Mouse (Mus musculus) lung, adult 10 weeks (tissue): ENCODE data around the gene Rgs9bp. TPM values are rescaled to one million over a fixed set of nuclear protein-coding genes. Genes with fewer than 3 reads are reported as not detected.

Experiments
- polyA plus RNA-seq: library from polyadenylated mRNA; stranded (reverse); fragments of 350-450 nt; fragmentation: Illumina TruSeq; extraction: RNeasy Lipid Tissue Mini Kit (QIAGEN cat#74804); gene quantifications from one replicate; pipeline ENCODE4 v1.2.3, GENCODE M21; 2014; ENCODE audit warnings: low read depth, low replicate concordance; ENCODE audit not compliant: insufficient read depth

Rgs9bp gene
- polyA plus RNA-seq, result 0.03 TPM

DNA sequence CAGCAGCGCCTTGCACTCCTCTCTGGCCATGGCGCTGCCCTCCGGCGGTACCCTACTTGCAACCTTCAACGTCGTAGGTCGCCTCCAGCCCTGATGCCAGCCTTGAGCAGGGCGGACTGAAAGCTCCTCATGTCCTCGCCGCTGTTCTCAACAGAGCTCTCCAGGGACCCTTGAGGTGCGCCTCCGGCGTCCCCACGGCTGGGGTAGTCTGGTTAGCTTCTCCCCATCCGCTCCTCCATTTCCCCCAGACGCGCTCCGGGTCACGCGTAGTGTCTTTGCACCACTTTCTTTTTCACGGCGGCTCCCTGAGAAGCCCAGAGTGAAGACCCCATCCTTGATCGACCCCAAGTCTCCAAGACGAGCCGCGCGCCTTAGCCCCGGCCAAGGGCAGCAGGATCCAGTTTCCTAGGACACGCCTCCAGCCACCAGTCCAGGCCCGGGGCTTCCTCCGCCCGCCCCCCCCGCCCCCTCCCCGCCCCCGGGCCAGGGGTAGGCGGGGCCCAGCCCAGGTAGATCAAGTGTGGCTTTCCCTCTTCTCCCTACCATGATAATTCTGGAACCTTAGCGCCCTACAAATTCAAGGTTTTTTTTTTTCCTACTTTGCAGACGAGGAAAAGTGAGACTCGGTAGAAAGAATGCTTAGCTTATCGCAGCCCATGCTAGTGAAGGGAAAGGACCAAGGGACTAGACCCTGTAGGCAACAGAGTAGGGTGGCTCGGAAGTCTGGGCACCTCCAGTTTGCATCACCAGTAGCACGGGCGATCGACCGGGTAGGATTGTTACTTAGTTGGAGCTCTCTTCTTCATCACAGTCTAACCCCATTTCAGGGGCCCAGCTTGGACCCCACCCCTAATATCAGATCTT lies at the start of gene Rgs9bp:
Gene Rgs9bp, minus strand, starts transcription at position 392 of the 864 bp plus-strand sequence.

GRCm38 (mm10) chr7:35586055-35586905 lies 898 bp upstream of the Rgs9bp start, which contains the start of gene Ankrd27:
Ankrd27 (plus strand) TSS chr7:35586244.

DNA sequence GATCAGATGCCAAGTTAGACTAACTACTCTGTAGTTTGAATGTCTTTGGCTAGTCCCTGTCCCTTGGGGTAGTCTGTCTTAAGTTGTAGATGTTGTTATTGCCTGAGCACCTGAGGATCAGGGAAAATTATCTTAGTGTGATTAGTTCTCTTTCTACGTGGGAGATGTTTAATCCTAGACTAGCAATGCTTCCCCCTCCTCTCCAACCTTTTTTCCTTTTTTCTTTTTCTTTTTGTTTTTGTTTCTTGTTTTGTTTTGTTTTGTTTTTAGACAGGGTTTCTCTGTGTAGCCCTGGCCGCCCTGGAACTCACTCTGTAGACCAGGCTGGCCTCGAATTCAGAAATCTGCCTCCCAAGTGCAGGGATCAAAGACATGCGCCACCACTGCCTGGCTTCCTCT lies 29.2 kb downstream of the Rgs9bp start, which contains the start of gene Nudt19:
Gene Nudt19, minus strand, starts transcription at position 100 of the 399 bp plus-strand sequence.

GRCm38 (mm10) chr7:35537562-35537961 lies 47.8 kb downstream of the Rgs9bp start, which contains the start of gene Tdrd12:
Tdrd12 (minus strand) TSS chr7:35537745.

Other genes with a start within 250 kb of the Rgs9bp start
- gene Faap24, start 188.7 kb downstream of the Rgs9bp start, polyA plus RNA-seq, result 4.6 TPM
- 11.2 TPM for gene Cep89, start 188.5 kb downstream of the Rgs9bp start, polyA plus RNA-seq
- gene Slc7a9, start 136.8 kb downstream of the Rgs9bp start, polyA plus RNA-seq, result not detected
- not detected for gene Tdrd12, start 47.8 kb downstream of the Rgs9bp start, polyA plus RNA-seq
- 28.6 TPM for gene Nudt19, start 29.3 kb downstream of the Rgs9bp start, polyA plus RNA-seq
- 11.8 TPM for gene Ankrd27, start 662 bp upstream of the Rgs9bp start, polyA plus RNA-seq
- gene Pdcd5, start 61.9 kb upstream of the Rgs9bp start, polyA plus RNA-seq, result 105 TPM
- 3.2 TPM for gene Dpy19l3, start 168.9 kb upstream of the Rgs9bp start, polyA plus RNA-seq
- gene Zfp507, start 217.4 kb upstream of the Rgs9bp start, polyA plus RNA-seq, result 2.6 TPM